Mouse (Mus musculus) monocyte, adult 59 days (primary cell): ENCODE results near the gene Folr1. TPM values are rescaled to one million over a fixed set of nuclear protein-coding genes. Genes with fewer than 3 reads are reported as not detected.

ENCODE experiments used
- total RNA-seq, 2 experiments: library from RNA; stranded (reverse); gene quantifications; one replicate each; pipeline ENCODE4 v1.2.4; 2023

Folr1 gene
- total RNA-seq: not detected

DNA sequence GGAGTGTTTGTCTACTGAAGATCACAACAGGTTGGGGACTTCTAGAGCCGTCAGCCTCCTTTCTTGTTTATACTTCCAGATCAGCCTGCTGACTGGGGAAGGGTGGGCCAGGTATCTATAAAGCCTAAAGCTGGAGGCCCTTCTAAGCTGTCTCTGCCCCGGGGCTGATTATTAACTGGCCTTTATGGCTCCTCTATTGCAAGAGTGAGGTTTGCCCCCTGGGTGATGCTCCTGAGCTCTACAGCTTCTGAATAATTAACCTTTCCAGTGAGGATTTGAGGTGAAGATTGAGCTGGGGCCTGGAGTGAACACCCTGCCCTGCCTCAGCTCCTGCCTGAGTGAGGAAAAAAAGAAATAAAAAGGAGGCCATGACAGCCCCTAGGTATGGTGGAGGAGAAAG lies at the start of gene Folr1:
Gene Folr1 (minus strand): TSS at position 160 of the 400 bp plus-strand sequence.

DNA sequence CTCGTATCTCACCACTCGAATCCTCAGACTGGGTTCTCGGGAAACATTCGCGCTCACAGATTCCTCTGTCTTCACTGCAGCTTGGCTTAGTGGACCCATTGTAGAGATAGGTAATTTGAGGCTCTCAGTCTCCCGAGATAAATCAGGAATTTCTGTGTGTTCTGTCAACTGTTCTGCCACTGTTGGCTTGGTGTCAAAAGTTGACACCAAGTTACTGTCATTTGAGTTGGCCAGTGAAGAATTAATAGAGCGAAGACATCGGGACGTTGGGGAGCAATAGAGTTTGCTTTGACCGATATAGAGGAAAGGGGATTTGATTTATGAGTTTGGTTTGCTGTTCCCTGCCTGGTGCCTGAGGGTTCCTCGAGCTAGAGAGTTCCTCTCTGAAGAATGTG lies 35.7 kb upstream of the Folr1 start, which contains the start of gene Tomt:
Gene Tomt (minus strand): TSS at position 73 of the 395 bp plus-strand sequence.

DNA sequence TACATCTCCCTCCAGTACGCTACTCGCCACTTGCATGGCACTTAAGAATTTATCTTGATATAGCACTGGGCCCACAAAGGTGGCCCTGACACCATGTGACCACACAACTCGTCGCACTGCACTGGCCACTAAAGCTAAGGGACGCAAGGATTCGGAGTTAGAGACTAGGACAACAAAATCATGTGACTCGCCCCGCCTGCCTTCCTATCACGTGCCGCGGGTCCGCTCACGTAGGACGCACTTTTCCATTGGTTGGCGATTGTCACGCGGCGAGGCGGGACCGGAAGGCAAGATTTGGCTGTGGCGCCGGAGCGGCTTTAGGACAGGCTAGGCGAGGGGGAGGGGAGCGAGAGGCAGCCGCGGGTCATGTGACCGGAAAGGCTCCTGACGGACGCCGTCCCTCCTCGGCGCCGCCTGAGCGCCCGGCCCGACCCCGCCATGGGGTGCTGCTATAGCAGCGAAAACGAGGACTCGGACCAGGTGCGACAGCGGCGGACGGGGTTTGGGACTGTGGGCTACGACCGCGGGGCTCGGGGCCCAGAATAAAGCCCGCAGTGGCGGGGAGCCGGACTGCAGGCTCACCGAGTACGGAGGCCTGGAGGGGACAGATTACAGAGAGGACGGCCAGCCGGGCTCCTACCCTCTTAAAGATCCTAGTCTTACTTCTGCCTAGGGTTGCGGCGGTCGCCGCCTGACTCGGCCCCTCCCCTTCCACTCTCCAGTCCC lies 35.1 kb upstream of the Folr1 start, which contains the start of gene Lamtor1:
Gene Lamtor1 (plus strand): TSS at position 344 of the 726 bp plus-strand sequence.

DNA sequence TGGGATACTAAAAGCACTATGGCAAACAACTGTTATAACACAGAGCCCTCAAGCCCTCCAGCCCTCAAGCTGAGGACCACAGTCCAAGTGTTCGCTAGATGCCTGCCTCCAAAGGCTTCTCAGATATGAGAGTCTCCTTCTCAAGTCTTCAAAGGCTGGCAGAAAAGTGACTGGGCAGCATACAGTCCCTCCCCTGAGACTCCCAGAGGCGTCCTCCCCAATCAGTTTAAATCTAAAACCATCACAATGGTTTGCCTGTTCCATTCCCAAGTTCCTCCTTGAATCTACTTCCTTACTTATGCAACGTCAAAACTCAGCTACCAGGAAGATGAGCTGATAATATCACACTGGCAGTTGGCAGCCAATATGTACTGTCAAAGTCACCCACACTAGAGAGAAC lies 7.2 kb downstream of the Folr1 start, which contains the start of gene Anapc15:
Gene Anapc15 (plus strand): TSS at position 301 of the 400 bp plus-strand sequence.

DNA sequence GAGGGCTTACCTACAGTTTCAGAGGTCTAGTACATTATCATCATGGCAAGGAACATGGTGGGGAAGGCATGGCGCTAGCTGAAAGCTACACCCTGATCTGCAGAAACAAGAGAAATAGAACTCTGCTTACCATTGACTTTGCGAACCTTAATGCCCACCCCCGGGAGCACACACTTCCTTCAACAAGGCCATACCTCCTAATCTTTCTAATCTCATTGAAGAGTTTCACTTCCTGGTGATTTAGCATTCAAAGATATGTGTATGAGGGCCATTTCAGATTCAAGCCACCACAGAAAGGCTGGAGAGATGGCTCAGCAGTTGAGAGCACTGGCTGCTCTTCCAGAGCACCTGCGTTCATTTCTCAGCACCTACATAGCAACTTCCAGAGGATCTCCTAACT lies 13.5 kb downstream of the Folr1 start, which contains the start of gene Folr2:
Gene Folr2 (minus strand): TSS at position 101 of the 400 bp plus-strand sequence.

DNA sequence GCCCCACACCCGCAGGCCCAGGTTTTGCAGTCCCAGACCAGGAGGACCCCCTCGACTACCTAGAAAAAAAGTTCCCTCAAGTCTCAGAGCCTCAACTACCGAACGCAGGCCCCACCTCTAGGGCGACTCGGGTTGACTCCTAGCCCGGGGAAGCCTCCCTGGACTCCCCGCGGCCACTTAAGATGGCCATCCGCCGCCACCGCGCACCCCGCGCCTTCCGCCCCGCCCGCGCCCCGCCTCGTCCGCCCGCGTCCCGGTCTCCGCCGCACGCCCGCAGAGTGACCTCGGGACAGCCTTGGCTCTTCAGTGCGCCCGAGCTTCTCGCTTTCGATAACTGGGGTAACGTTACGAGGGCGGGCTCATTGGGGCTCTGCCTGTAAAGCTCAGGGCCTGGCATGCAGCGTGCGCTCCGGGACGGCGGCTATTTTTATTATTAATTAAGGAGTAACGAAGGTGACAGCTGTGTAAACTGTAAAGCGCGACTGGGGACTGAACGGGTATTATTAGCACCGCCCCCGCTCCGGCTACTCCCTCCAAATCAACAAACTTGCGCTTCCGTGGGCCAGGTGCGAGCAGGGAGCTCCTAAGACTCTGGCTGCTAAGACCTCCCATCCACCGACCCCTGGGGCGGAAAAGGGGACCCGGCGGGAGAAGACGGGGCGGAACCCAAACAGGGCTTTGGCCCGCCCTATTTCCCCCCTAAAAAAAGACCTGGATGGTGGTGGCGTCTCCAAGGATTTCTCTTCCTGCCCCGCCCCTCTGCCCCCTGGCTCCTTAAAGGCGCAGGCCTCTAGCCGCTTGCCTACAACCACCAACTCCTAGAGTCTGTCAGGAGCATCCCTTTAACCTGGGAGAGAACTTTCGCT lies 32.7 kb downstream of the Folr1 start, which contains the start of gene Inppl1:
Gene Inppl1 (minus strand): TSS at position 624 of the 866 bp plus-strand sequence.

DNA sequence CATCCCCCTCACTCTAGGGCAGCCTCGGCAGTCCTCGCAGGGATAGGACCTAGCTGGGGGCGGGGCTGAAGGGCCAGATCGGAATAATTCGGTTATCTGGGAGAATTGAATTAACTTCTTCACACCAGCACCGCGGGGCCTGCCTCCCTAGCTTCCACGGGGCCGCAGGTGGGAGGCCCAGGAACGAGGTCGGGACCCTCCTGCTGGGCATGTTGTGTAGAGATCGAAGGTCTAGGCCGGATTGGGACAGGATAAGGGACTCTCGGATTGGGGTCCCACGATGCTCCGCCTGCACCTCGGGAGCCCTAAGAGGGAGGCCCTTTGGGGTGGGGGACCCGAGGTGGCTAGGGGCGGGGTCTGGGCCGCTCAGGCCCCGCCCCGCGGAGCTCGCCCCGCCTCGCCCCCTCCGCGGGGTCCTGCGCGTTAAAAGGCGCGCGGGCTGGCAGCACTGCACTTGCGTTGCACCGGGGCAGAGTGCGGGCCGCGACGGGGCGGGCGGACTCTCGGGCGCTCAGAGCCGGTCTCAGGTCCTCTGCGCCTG lies 52.7 kb downstream of the Folr1 start, which contains the start of gene Phox2a:
Gene Phox2a (plus strand): TSS at position 453 of the 541 bp plus-strand sequence.

Other genes with a start within 250 kb of the Folr1 start
- gene Clpb, start 207.2 kb downstream of the Folr1 start, total RNA-seq: 10 to 100 TPM; 14.4 to 15.5 TPM
- not detected for gene Phox2a, start 52.5 kb downstream of the Folr1 start, total RNA-seq
- 10 to 100 TPM; 58.4 to 64.3 TPM for gene Inppl1, start 32.6 kb downstream of the Folr1 start, total RNA-seq
- gene Folr2, start 13.6 kb downstream of the Folr1 start, total RNA-seq: 1 to 10 TPM; 3.9 to 4.3 TPM
- gene Anapc15, start 7.1 kb downstream of the Folr1 start, total RNA-seq: 10 to 100 TPM; 29.9 to 30.6 TPM
- gene Lamtor1, start 35.1 kb upstream of the Folr1 start, total RNA-seq: 100 to 1,000 TPM; 105 to 108 TPM
- not detected for gene Tomt, start 35.6 kb upstream of the Folr1 start, total RNA-seq
- gene Lrrc51, start 63.1 kb upstream of the Folr1 start, total RNA-seq: under 1 TPM in 1 of 2 experiments, not detected in 1; 0.88 TPM
- 100 to 1,000 TPM; 137 to 142 TPM for gene Numa1, start 63.3 kb upstream of the Folr1 start, total RNA-seq
- 10 to 100 TPM; 28.8 to 30.0 TPM for gene Il18bp, start 147.9 kb upstream of the Folr1 start, total RNA-seq
- 10 to 100 TPM; 18.2 to 27.3 TPM for gene Rnf121, start 194.7 kb upstream of the Folr1 start, total RNA-seq
- gene Xndc1, start 194.7 kb upstream of the Folr1 start, total RNA-seq: 1 to 10 TPM; 8.4 to 9.7 TPM
- 1 to 10 TPM in 1 of 2 experiments, under 1 TPM in 1; 0.52 to 1.5 TPM for gene Xntrpc, start 194.9 kb upstream of the Folr1 start, total RNA-seq
- gene Trpc2, start 212.3 kb upstream of the Folr1 start, total RNA-seq: under 1 TPM in 1 of 2 experiments, not detected in 1; 0.94 TPM
- not detected for gene Art1, start 231.0 kb upstream of the Folr1 start, total RNA-seq
- not detected for gene Art5, start 238.7 kb upstream of the Folr1 start, total RNA-seq
- gene Chrna10, start 246.0 kb upstream of the Folr1 start, total RNA-seq: not detected